Mouse (Mus musculus): ENCODE measurements at regions not wholly inside any gene's neighbourhood (a gene's known extent, or its start where the extent isn't known, plus 50 kb on each side); places are given as distances from the start of the nearest gene placed in this dataset.
"Not testable (repeated sequence)": the region's sequence is repeated elsewhere in the genome, so short reads cannot be mapped to it uniquely, and the experiment has no call there.

- DNase-seq: no peak
Observed at GRCm38 (mm10) chr3:17452984-17453383, 495.2 kb upstream of the Cypt12 start.

DNA sequence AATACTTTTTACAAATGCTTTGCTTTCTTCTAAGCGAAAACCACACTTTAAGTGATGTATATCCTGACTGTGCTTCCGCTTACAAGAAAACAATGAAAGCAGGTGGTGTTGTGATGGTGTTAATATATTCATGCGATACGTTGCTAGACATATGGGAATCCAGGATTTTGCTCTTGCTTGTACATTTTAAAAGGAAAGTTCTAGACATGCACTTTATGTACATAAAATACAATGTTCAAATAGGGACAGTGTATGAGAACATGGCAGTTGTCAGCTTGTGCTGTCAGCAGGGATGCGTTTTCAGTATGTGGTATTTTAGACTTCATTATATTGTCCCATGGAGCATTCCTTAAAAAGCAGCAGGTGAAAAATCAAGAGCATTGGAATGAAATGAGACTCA, 487.7 kb upstream of the Cypt12 start:
- no peak for DNase-seq

- DNase-seq: peak; percentile 4
Observed at GRCm38 (mm10) chr3:17461365-17461764, 486.8 kb upstream of the Cypt12 start.

DNA sequence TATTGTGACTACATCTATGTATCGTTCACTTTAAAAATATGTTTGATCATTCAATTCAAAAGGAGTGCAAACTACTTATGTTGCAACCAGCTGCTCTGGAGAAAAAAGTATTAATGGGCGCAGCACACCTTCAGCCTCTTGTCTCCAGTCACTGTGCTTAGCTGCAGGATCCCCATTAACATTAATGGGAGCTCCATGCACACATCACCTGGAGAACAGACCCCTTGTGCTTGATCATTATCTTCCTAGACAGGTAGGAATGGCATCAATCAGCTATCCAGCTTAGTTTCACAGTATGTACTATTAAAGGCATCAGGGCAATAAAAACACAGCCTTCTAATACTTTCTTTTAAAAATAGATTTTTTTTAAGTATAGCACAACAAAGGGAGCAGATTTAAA, 474.4 kb upstream of the Cypt12 start:
- no peak for DNase-seq

GRCm38 (mm10) chr3:17489240-17490142, 458.7 kb upstream of the Cypt12 start:
- DNase-seq: no peak

DNA sequence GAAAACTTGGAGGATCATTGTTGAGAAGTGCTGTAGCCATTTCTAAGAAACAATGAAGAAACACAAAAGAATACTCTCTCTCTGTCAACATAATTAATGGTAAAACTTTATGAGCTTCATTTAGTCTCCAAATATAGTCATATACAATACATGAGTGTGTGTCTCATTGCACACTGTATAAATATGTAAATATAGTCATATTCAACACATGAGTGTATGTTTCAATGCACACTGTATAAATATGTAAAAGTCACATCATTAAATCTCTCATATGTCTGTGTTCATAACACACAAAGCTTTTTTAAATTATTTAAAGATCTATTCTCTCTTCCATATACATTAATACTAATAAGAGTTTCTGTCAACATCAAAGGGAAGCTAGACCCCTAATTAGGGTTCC, 457.6 kb upstream of the Cypt12 start:
- no peak for DNase-seq

GRCm38 (mm10) chr3:17498291-17498690, 449.9 kb upstream of the Cypt12 start:
- DNase-seq: no peak

DNA sequence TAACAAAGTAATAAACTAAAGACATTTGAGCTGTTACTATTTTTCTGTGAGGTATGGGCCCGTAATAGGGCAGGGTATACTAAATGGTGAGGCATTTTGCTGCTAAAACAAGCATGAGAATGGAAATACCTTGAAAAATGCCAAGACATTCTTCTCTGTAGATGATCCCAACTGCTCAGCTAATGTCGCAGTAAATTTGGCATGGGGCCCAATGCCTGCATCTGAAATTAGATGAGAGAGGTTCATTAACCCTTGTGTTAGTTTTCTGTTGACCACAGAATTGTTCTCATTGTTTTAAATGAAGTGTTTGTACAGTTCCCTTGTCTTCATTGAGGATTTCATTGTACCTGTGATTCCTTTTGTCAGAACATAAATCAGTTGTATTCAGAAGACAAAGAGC, 446.7 kb upstream of the Cypt12 start:
- no peak for DNase-seq

- no peak for DNase-seq
Observed at GRCm38 (mm10) chr3:17541346-17541745, 406.9 kb upstream of the Cypt12 start.

- no peak for DNase-seq
Observed at GRCm38 (mm10) chr3:17547559-17548059, 400.6 kb upstream of the Cypt12 start.

DNA sequence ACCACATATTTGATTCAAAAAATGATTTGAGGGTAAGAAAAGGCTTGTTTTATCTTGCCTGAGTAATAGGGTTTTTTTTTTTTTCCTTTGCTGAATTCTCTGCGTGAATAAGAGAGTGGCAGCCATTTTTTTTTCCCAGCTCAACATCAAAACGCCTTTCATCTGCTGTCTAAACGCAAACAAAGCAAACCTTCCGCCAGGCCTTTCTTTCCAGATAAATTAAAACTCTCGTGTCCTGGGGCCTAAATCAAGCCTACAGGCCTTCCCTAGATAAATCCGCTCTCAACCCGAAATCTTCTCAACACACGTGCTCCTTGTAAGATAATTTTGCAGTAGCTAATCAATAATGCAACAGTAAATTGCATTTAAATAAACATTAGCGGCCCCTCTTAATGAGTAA, 365.7 kb upstream of the Cypt12 start:
- no peak for DNase-seq

GRCm38 (mm10) chr3:17589956-17590546, 358.2 kb upstream of the Cypt12 start:
- DNase-seq: no peak

DNA sequence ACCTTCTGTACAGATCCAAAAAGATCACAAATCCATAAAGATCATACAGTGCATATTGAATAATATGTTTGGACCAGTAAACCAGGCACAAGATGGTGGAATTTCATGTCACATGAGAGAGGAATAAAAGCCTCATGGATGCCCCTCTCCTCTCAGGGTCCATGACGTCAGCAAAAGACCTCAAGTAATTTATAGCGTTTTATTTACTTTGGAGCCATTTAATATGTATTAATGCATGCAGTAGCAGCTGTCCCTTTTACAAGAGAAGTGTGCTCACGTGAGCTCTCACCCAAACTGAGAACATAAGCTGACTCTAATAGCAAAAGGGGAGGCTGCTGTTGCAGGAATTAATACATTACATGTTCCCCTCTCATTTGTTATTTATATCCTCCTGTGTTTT, 355.7 kb upstream of the Cypt12 start:
- DNase-seq: no peak

DNA sequence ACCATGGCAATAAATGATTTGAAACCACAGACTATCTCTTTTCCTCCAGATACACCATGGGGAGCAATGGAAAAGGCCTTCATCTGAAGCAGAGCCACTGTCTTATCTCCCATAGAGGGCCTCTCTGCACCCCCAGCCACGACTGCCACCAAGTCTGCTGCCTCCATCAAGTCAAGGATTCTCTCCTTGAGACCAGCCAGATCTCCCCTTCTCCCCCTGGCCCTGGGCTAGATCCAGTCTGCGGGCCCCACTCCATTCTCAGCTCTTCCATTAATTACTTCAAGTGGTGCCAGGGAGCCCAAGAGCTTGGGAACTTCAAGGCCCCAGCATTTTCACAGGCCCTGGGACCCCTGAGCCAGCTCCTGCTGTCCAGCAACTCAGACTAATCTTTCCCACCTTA, 351.8 kb upstream of the Cypt12 start:
- DNase-seq: no peak

DNA sequence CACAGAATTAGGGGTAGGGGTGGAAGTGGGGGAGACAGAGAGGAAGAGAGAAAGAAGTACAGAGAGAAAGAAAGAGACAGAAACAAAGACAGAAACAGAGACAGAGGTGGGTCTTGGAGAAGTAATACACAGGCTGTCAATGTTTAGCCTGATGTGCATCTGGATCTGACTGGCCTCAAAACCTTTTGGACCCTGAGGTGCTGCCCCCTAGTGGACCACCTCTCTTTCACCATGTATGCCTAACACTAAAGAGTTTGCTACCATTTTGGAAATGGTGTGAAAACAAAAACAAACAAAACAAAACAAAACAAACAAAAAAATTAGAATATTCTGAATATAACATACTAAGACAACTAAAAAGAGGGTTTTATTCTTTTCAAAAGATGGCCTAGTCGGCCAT, 334.7 kb upstream of the Cypt12 start:
- DNase-seq: peak; percentile 9

DNA sequence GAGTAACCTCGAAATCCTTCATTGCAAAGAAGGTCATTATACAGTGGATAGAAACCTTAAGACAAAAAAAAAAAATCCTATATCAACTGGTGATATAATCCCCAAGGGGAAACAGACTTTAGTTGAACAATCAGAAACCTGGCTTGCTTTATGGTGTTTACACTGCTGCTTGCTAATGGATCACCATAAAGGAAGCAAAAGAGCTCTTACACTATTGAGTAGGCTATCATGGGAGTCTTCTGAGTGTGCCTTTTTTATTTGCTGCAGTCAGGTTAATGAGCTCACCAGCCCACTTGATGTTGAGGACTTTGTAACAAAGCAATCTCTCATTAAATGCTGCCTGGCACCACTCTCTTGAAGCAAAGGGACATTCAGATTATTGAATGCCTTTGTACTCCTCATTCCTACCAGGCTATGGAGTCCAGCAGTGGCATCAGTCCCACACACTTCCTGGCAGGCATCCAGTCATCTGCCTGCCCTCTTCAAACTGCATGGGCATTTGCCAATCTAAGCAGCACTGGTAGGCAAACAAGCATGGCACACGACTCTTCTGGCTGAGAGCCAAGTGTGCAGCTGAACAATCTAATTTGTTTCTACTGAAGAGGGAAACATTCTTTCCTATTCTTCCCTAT, 331.7 kb upstream of the Cypt12 start:
- peak; percentile 14 for DNase-seq

DNA sequence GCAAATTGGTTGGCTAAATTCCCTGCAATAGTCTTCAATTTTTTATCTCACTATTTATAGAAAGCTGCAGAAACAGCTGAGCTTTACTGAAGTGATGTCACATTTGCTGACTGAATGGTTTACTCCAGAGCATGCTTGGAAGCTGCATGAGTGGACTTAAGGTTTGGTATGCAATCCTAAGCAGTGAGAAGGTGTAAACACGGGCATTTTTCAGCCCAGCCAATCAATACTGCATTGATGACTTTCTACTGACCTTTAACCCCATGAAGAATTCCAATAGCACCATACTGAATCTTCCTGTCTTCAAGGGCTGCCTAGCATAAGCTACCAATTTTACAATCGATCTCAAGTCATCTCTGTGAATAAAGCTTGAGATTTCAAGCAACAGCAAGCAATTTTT, 328.7 kb upstream of the Cypt12 start:
- DNase-seq: no peak

- no peak for DNase-seq
Observed at GRCm38 (mm10) chr3:17619890-17620289, 328.3 kb upstream of the Cypt12 start.

DNA sequence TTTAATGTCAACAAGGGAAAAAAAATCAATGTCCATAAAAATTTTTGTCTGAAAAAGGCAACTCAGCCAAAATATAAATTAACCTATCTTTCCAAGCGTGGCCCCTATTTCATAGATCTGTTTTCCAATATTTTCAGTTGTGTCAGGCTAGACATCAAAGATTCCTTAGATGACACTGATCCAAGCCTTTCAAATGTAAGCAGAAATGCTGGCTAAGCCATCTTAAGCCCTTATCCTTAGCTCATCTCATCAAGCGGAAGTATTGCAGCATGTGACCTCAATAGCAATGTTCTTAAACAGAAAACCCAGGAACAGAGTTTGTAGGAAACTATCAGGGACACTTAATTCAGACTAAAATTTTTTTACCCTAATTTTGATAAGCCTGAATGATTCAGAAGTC, 327.8 kb upstream of the Cypt12 start:
- no peak for DNase-seq

DNA sequence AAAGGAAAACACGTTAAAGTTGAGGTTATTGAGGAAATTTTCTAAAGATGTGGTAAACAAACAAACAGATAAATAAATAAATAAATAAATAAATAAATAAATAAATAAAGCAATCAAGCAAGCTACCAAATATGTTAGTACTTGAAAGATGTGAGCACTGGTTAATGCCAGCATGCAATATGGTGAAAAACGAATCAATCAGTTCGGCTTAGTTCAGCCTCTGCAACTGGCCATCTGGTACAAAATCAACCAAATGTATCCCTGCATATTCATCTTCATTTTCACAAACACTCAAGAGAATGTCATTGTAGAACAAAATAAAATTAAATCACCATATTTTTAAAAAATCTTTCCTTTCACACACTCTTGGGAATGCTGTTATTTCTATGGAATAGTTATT, 315.7 kb upstream of the Cypt12 start:
- DNase-seq: no peak

DNA sequence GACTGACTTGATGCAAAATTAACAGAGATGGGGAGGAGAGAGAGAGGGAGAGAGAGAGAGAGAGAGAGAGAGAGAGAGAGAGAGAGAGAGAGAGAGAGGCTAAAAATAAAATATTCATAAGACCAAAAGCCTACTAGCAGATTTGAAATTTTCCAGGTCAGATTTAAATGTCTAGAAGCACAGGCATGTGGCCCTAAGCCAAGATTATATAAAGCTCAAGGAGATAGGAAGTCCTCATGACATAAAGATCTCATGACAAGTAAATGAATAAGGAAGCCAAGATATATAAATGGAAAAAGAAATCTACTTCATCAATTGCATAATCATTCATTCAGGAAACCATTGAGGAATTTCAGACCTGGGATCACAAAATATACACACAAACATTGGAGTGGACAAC, 311.9 kb upstream of the Cypt12 start:
- no peak for DNase-seq

- not testable (repeated sequence) for DNase-seq
Observed at GRCm38 (mm10) chr3:17659988-17660387, 288.2 kb upstream of the Cypt12 start.

GRCm38 (mm10) chr3:17661987-17662386, 286.2 kb upstream of the Cypt12 start:
- DNase-seq: no peak
